Mouse (Mus musculus) urinary bladder, postnatal 25 days (tissue): Measurements from ENCODE around the gene Plk3.
A peak's percentile ranks its signal among the peaks of the same experiment; 100 is the strongest.
"Not testable (repeated sequence)": the region's sequence is repeated elsewhere in the genome, so short reads cannot be mapped to it uniquely, and the experiment has no call there.

Experiments used
- DNase-seq: peaks from one replicate; pipeline ENCODE4 v3.0.0; 2022; ENCODE audit warnings: low spot score

Plk3 gene

DNA sequence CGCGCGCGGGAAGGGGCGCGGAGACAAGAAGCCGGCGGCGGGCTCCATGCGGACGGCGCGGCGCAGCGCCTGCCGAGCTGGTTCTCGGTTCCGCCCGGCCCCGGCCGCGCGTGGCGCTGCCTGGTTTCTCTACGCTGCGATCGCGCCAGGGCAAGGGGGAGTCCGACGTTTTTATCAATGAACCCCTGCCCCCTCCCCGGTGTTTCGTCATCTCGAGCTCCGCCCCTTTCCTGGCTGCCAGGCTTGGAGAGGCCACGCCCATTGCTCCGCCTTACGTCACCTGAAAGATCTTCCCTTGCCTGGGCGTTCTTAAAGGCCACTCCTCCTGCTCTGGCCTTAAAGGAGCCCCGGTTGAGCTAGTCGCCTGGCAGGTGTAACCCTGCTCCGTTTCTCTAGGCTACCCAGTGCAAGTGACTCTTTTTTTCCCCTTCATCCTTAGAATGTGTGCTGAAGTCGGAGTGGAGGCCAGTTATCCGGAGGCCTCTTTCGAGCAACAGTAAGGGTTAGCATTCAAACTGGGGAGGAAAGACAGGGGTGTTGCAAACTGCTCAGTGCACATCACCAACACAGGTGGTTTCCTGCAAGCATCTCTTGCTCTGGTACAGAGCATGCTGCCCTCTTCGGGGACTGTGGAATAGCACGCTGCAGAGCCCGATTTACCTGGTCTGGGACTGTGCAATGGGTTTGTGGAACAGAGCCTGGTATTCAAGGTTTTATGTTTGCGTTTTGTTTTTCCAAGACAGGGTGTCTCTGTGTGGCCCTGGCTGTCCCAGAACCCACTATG lies at the start of gene Plk3:
Gene Plk3, minus strand, starts transcription at position 147 of the 784 bp plus-strand sequence.
- DNase-seq: peak; percentile 98

GRCm38 (mm10) chr4:117182759-117183096 lies 49.0 kb upstream of the Plk3 start:
- DNase-seq: not testable (repeated sequence)

- DNase-seq: peak; percentile 88
These were observed 48.3 kb upstream of the Plk3 start, which contains the start of gene Kif2c for GRCm38 (mm10) chr4:117181863-117182758. Gene Kif2c, minus strand, starts transcription at chr4:117182639.

GRCm38 (mm10) chr4:117169936-117170335 lies 36.2 kb upstream of the Plk3 start:
- DNase-seq: no peak

DNA sequence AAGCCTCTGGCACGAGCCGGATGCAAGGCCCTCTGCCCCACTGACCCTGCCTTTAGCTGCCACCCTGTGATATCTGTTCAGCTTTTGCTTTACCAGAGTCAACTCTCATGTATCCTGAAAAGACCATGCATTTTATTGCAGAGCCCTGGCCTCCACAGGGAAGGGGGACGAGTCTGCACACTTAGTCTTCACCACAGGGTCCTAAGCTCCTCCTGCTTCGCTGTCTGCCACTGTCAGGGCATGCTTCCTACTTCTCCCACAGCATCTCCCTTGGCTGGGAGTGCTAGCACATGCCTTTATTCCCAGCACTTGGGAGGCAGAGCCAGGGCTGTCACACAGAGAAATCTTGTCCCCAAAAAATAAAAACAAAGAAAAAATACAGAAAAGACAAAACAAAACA lies 27.4 kb upstream of the Plk3 start:
- DNase-seq: no peak

DNA sequence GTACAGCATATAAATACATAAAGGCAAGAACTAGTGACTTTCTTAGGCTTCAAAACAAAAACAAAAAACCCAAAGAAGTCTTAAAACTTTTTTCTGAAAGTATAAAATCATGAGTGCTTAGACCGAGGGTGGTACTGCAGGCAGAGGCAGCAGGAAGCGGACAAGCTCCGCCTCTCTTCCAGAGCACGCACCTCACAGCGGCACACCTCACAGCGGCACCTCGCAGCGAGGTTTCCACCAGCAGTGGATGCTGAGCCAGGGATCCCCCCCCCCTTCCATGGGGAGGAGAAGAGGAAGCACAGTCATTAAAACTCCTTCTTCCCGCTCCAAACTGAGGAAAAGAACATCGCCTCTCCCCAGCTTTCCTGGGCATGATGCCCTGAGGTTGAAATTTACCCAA lies 25.9 kb upstream of the Plk3 start:
- DNase-seq: no peak

DNA sequence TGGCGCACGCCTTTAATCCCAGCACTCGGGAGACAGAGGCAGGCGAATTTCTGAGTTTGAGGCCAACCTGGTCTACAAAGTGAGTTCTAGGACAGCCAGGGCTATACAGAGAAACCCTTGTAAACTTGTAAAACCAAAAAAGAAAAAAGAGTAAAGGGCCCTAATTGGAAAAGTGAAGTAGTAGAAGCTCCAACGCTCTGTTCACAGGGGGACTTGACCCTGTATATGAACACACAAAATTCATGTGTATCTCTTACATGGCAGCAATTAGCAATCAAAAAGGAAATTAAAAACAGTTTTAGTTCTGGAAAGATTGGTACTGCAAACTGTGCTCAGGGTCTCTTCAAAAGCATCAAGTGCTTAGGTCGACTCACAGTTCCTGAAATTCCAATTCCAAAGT lies 22.6 kb upstream of the Plk3 start:
- no peak for DNase-seq

DNA sequence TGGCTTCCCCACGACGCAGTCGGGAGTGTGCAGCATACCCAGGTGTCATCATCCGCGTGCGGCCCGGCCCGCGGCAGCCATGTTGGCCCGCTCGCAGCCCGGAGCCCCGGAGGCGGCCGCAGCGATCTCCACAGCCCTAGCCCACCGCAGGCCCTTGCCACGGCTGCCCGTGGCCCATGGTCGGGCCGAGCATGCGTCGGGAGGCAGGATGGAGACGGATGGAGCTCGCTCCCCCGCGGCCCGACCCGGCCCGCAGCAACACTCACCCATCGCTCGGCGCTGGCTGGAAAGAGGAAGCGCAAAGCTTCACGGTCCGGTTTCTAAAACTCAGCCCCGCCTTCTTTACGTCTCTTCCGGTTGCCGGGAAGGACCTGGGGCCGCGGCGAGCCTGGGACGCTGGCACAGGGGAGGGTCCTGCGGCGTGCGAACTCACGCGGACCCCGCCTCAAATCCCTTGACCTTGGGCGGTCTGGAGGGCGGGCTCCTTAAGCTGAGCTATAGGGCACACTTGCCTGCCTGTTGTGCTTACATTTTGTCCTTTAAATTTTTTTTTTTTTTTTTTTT lies 22.1 kb upstream of the Plk3 start, which contains the start of gene Rps8:
Gene Rps8, minus strand, starts transcription at position 452 of the 564 bp plus-strand sequence.
- DNase-seq: peak; percentile 80

GRCm38 (mm10) chr4:117155020-117155791 lies 21.4 kb upstream of the Plk3 start:
- no peak for DNase-seq

DNA sequence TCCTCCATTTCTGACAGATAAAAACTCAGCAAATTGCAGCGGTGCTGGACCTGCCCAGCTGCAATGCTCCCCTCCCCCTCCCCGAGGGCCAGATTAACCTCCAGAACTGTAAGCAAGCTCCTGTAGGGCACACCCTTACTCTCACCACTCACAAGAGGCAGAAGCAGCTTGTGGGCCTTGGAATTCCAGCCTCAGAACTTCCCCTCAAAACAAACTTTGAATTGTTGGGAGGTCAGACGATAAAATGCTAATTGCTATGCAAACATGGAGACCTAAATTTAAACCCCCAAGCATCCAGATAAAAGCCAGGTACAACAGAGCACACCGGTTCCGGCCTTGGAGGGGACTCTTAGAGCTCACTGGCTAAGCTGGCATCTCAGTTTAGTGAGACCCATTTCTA lies 19.0 kb upstream of the Plk3 start:
- no peak for DNase-seq

- no peak for DNase-seq
These were observed 17.7 kb upstream of the Plk3 start for GRCm38 (mm10) chr4:117151416-117151815.

DNA sequence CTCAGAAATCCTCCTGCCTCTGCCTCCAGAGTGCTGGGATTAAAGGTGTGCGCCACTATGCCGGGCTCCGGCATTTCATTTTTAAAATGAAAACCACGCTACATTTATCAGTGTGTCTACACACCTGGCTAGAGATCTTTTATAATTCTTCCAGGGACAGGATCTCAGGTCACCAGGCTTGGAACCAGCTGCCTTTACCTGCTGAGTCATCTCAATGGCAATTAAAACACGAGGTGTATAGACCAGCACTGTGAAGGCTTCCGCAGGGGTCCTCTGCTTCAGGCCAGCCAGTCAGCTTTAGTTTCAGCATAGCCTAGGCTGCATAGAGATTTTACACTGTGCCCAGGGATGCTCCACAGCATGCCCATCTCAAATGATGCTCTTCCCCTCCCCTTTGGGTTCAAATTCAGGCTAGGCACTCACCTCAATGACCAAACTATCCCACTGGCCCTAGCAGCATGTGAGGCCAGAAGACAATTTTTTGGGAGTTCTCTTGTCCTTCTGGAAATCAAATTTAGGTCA lies 16.5 kb upstream of the Plk3 start:
- DNase-seq: no peak

DNA sequence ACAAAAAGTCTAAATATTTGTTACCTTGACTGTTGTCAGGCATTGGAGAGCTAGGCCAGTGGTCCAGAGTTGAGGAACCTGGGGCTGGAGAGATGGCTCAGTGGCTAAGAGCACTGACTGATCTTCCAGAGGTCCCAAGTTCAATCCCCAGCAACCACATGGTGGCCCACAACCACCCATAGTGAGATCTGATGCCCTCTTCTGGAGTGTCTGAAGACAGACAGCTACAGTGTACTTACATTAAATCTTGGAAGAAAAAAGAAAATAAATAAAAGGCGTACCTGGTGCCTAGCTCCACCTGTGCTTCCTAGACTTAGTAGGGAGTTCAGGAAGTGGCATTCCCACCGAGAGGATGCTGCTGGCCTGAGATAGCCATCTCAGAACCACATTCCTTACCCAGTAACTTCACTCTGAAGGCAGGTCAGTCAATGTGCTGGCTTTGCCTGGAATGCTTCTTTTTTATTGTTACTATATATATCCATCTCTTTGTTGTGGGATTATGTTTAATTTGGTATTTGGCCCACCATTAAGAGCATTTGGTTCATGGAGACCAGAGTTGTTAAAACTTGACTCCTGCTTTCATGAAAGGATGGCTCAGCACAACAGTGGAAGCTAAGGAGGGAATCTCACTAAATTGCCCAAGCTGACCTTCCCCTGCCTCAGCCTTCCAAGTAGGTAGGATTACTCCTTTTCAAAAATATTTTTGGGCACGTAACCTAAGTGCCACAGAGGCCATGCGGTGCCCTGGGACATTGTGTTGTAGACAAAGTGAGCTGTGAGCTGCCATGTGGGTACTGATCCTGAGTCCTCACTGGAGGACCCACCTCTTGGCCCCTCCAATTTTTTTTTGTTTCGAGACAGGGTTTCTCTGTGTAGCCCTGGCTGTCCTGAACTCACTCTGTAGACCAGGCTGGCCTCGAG lies 15.8 kb upstream of the Plk3 start:
- DNase-seq: no peak

GRCm38 (mm10) chr4:117148815-117149214 lies 15.1 kb upstream of the Plk3 start:
- DNase-seq: no peak

GRCm38 (mm10) chr4:117148047-117148713 lies 14.4 kb upstream of the Plk3 start:
- DNase-seq: no peak

- DNase-seq: peak; percentile 96
These were observed 12.4 kb upstream of the Plk3 start for GRCm38 (mm10) chr4:117146176-117146575.

GRCm38 (mm10) chr4:117145248-117145647 lies 11.5 kb upstream of the Plk3 start:
- DNase-seq: no peak

DNA sequence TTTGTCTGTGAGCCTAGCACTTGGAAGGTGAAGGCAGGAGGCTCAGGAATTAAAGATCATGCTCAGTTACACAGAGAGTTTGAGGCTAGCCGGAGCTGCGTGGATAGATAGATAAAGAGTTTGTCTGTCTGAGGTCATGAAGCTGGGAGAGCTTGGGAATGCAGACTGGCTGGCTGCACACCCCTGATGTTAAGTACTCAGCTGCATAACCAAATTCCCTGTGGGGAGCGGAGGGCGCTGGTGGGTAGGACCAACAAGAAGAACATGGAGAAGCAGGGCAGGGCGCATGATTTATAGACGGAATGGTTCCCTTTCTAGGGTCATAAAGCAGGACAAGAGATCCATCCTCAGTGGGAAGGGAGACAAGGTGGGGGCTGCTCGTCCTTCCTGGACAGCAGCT lies 9.3 kb upstream of the Plk3 start:
- DNase-seq: no peak

DNA sequence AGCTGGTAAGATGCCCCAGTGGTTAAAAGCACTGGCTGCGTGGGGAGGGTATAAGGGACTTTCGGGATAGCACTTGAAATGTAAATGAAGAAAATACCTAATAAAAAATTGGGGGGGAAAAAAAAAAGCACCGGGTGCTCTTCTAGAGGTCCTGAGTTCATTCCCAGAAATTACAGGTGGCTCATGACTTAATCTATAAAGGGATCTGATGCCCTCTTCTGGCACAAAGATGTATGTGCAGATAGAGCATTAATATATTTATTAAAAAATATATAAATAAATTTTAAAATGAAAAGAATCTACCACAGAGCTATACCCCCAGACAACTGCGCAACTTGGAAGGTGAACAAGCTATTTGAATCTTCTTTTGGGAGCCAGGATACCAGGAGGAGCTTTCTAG lies 6.8 kb upstream of the Plk3 start:
- DNase-seq: no peak

GRCm38 (mm10) chr4:117139217-117139612 lies 5.5 kb upstream of the Plk3 start:
- DNase-seq: no peak
